Mouse (Mus musculus) intestine, postnatal 0 days (tissue): ENCODE results near the gene Col2a1. TPM values are rescaled to one million over a fixed set of nuclear protein-coding genes. Genes with fewer than 3 reads are reported as not detected.

Experiments
- ATAC-seq: fragments of 200-750 bp; cut with Nextera tagmentation; 2 replicates; pipeline ENCODE4 v1.8.0; 2017; ENCODE audit warnings: mild to moderate bottlenecking, moderate TSS enrichment, moderate library complexity
- H3K27ac ChIP-seq: fragments of 300-500 bp; sonication (generic); 2 replicates; pipeline ENCODE4 v1.5.1; 2014; ENCODE audit warnings: mild to moderate bottlenecking, low read depth, low read length, moderate library complexity
- H3K27me3 ChIP-seq: fragments of 300-500 bp; sonication (generic); replicated peaks from 2 replicates; pipeline ENCODE4 v1.6.1; 2014; ENCODE audit warnings: low read length, mixed read lengths; ENCODE audit not compliant: control insufficient read depth, insufficient read depth
- H3K36me3 ChIP-seq: fragments of 300-500 bp; sonication (generic); 2 replicates; pipeline ENCODE4 v1.6.1; 2014; ENCODE audit warnings: mild to moderate bottlenecking, moderate library complexity; ENCODE audit not compliant: control insufficient read depth, insufficient read depth
- H3K4me1 ChIP-seq: fragments of 300-500 bp; sonication (generic); replicated peaks from 2 replicates; pipeline ENCODE4 v1.6.1; 2014; ENCODE audit warnings: antibody characterized with exemption, low read length, mixed read lengths; ENCODE audit not compliant: control insufficient read depth, insufficient read depth
- H3K4me2 ChIP-seq: fragments of 300-500 bp; sonication (generic); replicated peaks from 2 replicates; pipeline ENCODE4 v1.6.1; 2014; ENCODE audit warnings: low read depth, mild to moderate bottlenecking, moderate library complexity
- H3K4me3 ChIP-seq: fragments of 300-500 bp; sonication (generic); 2 replicates; pipeline ENCODE4 v1.5.1; 2014; ENCODE audit warnings: low read depth, low read length
- H3K9ac ChIP-seq: fragments of 300-500 bp; sonication (generic); 2 replicates; pipeline ENCODE4 v1.6.1; 2014; ENCODE audit warnings: mild to moderate bottlenecking, low read depth, low read length
- H3K9me3 ChIP-seq: fragments of 300-500 bp; sonication (generic); 2 replicates; pipeline ENCODE4 v1.6.1; 2016; ENCODE audit warnings: mixed run types; ENCODE audit not compliant: control insufficient read depth
- CTCF ChIP-seq: sonication (generic); IDR thresholded peaks from 2 replicates; pipeline ENCODE4 v1.5.1; 2016; ENCODE audit warnings: low read depth, mild to moderate bottlenecking, control low read depth, antibody characterized with exemption, moderate library complexity
- WGBS: fragments of 180-500 bp; shearing (Covaris S2); extraction: QIAGEN DNeasy Blood & Tissue Kit; methylation state at CpG from one replicate; pipeline ENCODE4 v1.1.7; 2014; 5-methylcytosine and 5-hydroxymethylcytosine counted together
- polyA plus RNA-seq: library from polyadenylated mRNA; unstranded; fragments of >200 nt; fragmentation: Nextera tagmentation; extraction: Ambion mirVana; gene quantifications from 2 replicates; pipeline ENCODE4 v1.2.1, GENCODE M21; 2015

The Col2a1 gene
- polyA plus RNA-seq, 1 experiment from 2014 or later, result 0.09 TPM

DNA sequence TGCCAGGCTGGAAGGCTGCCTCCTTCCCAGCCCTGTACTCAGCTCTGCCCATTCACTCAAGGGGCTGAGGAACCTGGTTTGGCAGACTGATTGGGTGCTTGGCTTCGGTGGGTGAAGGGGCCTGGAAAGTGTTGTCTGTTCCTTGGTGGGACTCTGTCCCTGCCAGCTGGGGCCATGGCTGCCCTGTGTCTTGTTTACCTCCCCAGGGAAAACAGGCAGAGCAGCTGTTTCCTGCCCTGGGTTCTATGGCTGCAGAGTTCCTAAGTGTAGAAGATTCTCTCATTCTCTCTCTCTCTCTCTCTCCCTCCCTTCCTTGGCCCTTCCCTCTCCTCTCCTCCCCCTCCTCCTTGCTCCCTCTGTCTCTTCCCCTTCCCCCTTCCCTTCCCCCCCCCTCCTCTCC is 49.2 kb downstream of the Col2a1 start:
- Histone ChIP-seq H3K4me2 (no peak overlapping the region), H3K4me1 (no peaks in the 10 kb centered on the region), H3K27me3 (no peaks in the 10 kb centered on the region), H3K27ac (no peak overlapping the region), H3K9me3 (no peaks in the 10 kb centered on the region), H3K9ac (no peak overlapping the region), H3K4me3 (no peak overlapping the region), H3K36me3 (no peaks in the 10 kb centered on the region)
- ATAC-seq, result no peak
- WGBS, result 57% methylated on average over 1 of the region's 1 CpGs
- TF ChIP-seq CTCF, result no peak

DNA sequence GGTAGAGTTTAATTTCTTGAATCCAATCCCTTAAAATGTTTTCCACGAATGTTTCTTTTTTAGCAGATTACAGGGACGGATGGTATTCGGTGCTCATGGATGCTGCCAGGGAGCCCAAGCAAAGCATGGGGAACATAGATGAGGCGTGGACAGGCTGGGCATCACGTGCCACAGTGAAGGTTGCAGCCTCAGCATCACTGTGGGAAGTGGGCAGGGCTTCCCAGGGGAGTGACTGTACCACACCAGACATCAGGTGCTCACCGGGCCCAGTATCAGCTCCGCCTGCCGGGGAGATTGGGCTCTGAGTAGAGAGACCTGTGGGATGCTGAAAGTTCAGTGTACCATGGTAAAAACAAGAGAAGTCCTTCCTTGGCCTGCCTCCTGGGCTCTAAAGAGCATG is 49.8 kb downstream of the Col2a1 start:
- H3K9me3 ChIP-seq, result no peaks in the 10 kb centered on the region
- H3K9ac ChIP-seq, result no peak overlapping the region
- no peaks in the 10 kb centered on the region for H3K4me1 ChIP-seq
- 72% methylated on average over 8 of the region's 8 CpGs for WGBS
- H3K4me2 ChIP-seq, result no peak overlapping the region
- no peak overlapping the region for H3K27ac ChIP-seq
- H3K27me3 ChIP-seq, result no peaks in the 10 kb centered on the region
- TF ChIP-seq CTCF, result no peak
- H3K4me3 ChIP-seq, result no peak overlapping the region
- no peaks in the 10 kb centered on the region for H3K36me3 ChIP-seq
- ATAC-seq, result 0 out of 2 replicates have a peak, but pooled peaks have one; percentile 32

DNA sequence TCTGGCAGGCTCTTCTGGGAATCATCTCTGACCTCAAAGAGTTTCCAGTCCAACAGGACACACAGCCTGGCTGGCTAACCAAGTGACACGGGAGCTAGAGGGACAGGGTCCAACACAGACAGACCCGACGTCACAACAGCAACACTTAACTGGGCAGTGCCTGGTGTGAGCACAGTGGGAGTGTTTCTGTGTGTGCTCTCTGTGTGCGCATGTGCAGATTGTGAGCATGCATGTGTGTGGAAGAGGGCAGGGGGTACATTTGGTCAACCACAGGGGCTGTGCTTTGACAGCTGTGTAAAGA is 51.7 kb downstream of the Col2a1 start:
- Histone ChIP-seq H3K4me2 (peak overlapping the region; percentile 17; the same call in 1 of the 2 replicates), H3K27me3 (no peaks in the 10 kb centered on the region), H3K4me1 (no peaks in the 10 kb centered on the region), H3K36me3 (no peaks in the 10 kb centered on the region), H3K27ac (no peak overlapping the region), H3K9ac (no peak overlapping the region), H3K9me3 (no peaks in the 10 kb centered on the region), H3K4me3 (no peak overlapping the region)
- TF ChIP-seq CTCF, result no peak
- WGBS, result 66% methylated on average over 4 of the region's 4 CpGs
- ATAC-seq, result no peak

DNA sequence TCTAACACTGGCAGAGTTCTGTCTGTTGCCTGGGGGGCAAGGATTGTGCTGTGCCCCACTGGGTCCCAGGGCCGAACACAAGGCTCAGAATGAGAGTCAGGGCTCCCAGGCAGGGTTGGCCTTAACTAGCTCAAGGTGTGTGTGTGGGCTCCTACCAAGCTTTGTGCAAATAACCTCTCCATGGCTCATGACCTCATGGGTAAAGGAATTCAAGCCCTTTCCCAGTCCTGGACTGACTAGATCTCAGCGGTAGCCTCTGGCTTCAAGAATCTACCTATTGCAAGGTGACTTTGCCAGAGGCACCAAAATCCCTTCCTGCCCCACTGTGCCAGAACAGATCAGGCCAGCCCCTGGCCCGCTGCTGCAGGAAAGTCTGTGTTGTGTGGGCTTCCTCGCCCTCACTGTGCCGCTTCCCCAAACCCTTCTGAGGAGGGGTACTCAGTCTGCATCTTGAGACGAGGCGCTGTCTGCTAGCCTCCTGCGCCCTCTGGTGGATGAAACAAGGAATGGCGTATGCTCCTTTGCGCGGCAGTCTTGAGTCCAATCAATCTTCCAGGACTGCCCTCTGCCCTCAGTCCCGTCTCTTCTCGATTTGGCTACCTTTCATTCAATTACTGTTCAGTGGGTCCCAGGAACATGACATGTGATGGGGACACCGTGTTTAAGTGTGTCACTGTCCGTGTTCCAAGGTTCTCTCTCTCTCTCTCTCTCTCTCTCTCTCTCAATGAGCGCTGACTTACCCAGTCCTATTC is 52.2 kb downstream of the Col2a1 start:
- peak overlapping the region; percentile 17; the same call in 1 of the 2 replicates for H3K4me2 ChIP-seq
- no peaks in the 10 kb centered on the region for H3K9me3 ChIP-seq
- no peak overlapping the region for H3K9ac ChIP-seq
- H3K36me3 ChIP-seq, result no peaks in the 10 kb centered on the region
- peak; percentile 100 for TF ChIP-seq CTCF
- 17% methylated on average over 16 of the region's 16 CpGs for WGBS
- ATAC-seq, result no peak
- no peak overlapping the region for H3K4me3 ChIP-seq
- H3K27me3 ChIP-seq, result no peaks in the 10 kb centered on the region
- H3K27ac ChIP-seq, result no peak overlapping the region
- no peaks in the 10 kb centered on the region for H3K4me1 ChIP-seq

DNA sequence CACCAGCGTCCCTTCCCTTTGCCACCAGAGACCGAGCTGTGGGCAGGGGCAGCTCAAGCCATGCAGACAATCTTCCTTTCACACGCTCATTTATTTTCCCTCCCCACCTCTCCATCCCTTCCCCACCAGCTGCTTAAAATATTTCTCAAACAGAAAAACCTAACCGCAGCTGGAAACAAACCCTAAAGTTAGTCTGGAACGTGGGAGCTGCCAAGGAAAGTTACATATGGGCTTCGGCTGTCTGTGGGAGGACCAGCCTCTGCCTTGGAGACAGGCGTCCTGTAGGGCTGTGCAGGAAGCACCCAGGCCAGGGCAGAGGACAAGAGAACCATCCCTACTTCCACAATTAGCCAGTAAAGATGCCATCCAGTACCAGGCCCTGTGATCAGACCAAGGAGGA is 54.3 kb downstream of the Col2a1 start:
- Histone ChIP-seq H3K36me3 (no peaks in the 10 kb centered on the region), H3K9me3 (no peaks in the 10 kb centered on the region), H3K4me1 (no peaks in the 10 kb centered on the region), H3K27me3 (no peaks in the 10 kb centered on the region), H3K9ac (no peak overlapping the region), H3K4me2 (no peak overlapping the region), H3K4me3 (no peak overlapping the region), H3K27ac (no peak overlapping the region)
- no peak for TF ChIP-seq CTCF
- no peak for ATAC-seq
- WGBS, result 73% methylated on average over 7 of the region's 7 CpGs

DNA sequence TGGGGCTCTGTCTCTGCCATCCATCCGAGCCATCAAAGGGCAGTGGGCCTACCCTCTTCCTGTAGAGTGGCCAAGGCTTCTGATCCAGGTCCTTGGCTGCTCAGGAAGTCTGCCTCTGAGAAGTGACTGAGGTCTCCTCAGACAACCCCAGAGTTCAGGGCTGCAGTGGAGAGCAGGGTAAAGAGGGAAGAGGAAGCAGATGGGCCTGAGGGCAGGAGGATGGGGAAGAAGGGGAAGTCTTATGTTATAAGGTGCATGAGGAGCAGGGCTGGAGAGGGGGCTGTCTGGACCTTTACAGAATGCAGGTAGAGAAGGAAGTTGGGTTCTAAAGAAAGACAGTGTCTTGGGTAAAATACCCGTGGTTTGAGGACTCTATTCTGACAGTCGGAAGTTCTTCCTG is 54.8 kb downstream of the Col2a1 start:
- TF ChIP-seq CTCF, result no peak
- H3K4me1 ChIP-seq, result 0 out of 2 replicates have a peak, but pooled peaks cover 4% of the 10 kb centered on the region
- no peak for ATAC-seq
- WGBS, result 75% methylated on average over 3 of the region's 3 CpGs
- H3K9ac ChIP-seq, result no peak overlapping the region
- H3K4me3 ChIP-seq, result no peak overlapping the region
- no peaks in the 10 kb centered on the region for H3K27me3 ChIP-seq
- H3K27ac ChIP-seq, result no peak overlapping the region
- H3K36me3 ChIP-seq, result no peaks in the 10 kb centered on the region
- no peak overlapping the region for H3K4me2 ChIP-seq
- no peaks in the 10 kb centered on the region for H3K9me3 ChIP-seq
